Mouse (Mus musculus): ENCODE results near the gene Tdrd9. TPM values are rescaled to one million over a fixed set of nuclear protein-coding genes. Genes with fewer than 3 reads are reported as not detected.

The Tdrd9 gene
- total RNA-seq, 4 experiments from 2014 or later = 0.09 to 0.31 TPM; not detected in 2

DNA sequence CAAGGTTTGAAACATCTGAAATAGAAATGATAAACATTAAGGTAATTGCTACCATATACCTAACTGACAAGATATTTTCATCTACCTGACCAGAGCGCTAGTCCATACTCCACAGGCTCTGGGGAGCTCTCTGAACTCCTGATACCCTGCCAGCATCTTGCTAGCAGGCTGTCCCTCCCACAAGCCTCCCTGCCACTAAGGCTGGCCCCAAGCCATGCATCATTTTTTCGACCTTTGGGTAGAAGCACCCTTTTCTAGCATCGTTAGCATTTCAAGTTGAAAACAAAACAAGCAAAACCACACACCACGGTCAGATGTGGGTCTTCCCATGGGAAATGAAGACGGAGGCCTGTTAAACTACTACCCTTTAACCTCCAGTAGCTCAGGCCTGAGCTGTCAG is 8.0 kb upstream of the Tdrd9 start:
- no peak for DNase-seq

- peak; percentile 90 for DNase-seq
These were observed 4.6 kb upstream of the Tdrd9 start, which contains the start of gene Atp5mpl for GRCm38 (mm10) chr12:111966683-111967173. Gene Atp5mpl, minus strand, starts transcription at chr12:111966977.

DNA sequence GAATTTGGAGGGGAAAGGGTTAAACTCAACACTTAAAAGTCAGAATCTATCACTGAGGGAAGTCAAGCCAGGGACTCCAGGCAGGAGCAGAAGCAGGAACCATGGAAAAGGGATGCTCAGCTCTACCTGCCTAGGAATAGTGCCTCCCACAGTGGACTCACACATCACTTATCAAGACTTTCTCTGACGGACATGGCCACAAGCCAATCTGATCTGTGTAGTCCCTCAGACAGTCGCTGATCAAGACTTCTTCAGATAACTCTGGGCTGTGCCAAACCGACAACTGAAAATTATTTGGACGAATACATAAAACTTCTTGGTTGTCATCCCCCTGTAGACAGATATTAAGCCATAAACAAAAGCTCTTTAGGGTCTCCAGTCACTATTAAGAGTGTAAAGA is 1.3 kb upstream of the Tdrd9 start:
- no peak for DNase-seq

GRCm38 (mm10) chr12:111972504-111972903 is 1.1 kb downstream of the Tdrd9 start:
- DNase-seq = no peak

GRCm38 (mm10) chr12:111974578-111974977 is 3.2 kb downstream of the Tdrd9 start:
- no peak for DNase-seq

- DNase-seq = no peak
These were observed 5.8 kb downstream of the Tdrd9 start for GRCm38 (mm10) chr12:111977138-111977537.

GRCm38 (mm10) chr12:111978274-111978673 is 6.9 kb downstream of the Tdrd9 start:
- DNase-seq = no peak

DNA sequence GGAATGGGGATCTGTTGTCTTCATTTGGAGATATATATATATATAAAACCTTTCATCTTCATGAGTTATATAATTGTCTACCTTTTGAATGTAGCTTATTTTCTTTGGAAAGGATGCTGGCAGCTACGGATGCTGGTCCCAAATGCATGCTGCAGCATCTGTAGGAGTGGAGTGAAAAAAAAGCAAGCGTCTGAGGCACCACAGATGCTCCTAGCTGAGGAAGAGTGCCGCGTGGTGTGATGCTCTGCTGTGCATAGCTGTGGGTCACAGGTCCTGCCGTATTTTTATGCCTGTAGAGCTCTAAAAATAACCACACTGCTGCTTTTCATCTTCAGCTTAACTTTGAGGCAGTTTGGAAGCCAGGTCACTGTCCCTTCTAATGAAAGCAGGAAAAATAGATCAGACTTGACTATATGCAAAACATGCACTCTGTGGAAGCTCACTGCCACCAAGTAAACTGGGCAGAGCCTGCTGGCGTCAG is 9.6 kb downstream of the Tdrd9 start, which contains the start of gene Rd3l:
Gene Rd3l, minus strand, starts transcription at position 431 of the 481 bp plus-strand sequence.
- DNase-seq = no peak

- no peak for DNase-seq
These were observed 10.5 kb downstream of the Tdrd9 start for GRCm38 (mm10) chr12:111981831-111982230.

GRCm38 (mm10) chr12:111983165-111983564 is 11.8 kb downstream of the Tdrd9 start:
- no peak for DNase-seq

- peak; percentile 32 for DNase-seq
These were observed 15.4 kb downstream of the Tdrd9 start for GRCm38 (mm10) chr12:111986756-111987155.

- no peak for DNase-seq
These were observed 21.3 kb downstream of the Tdrd9 start for GRCm38 (mm10) chr12:111992626-111993025.

DNA sequence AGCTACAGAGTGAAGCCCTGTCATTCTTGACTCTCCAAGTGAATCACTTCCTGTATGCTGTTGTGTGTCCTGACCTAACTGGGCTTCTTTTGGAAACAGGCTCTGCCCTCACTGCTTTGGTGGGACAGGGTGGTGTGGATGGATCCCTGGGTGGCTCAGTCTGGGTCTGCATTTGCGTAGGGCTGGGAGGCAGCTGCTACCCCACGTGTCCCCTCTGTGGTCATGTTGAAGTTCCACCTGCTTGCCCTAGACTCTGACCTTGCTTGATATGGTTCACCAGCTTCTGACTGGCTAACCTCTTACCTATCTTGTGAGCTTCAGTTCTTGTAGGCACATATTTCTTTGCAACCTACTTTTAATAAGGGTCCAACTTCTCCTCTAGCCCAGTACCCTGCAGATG is 23.8 kb downstream of the Tdrd9 start:
- DNase-seq = no peak

DNA sequence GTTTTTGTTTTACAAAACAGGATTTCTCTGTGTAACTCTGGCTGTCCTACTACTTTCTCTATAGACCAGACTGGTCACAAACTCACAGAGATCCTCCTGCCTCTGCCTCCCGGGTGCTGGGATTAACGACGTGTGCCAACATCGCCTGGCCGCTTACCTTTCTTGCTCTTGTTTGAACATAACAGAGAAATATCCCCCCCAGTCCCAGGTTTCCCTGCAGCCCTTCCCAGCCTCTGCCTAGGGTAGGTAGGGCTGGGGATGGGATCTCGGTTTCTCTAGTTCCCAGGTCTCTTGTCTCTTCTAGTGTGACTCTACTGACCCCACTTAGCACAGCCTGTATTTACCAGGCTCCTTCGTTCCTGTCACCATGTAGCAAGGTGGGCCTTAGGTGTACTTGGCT is 28.4 kb downstream of the Tdrd9 start:
- DNase-seq = no peak

GRCm38 (mm10) chr12:112001223-112001622 is 29.9 kb downstream of the Tdrd9 start:
- DNase-seq = peak; percentile 46

- no peak for DNase-seq
These were observed 41.3 kb downstream of the Tdrd9 start for GRCm38 (mm10) chr12:112012511-112013270.

- DNase-seq = no peak
These were observed 42.0 kb downstream of the Tdrd9 start for GRCm38 (mm10) chr12:112013271-112013801.

GRCm38 (mm10) chr12:112016346-112016745 is 45.0 kb downstream of the Tdrd9 start:
- DNase-seq = no peak

DNA sequence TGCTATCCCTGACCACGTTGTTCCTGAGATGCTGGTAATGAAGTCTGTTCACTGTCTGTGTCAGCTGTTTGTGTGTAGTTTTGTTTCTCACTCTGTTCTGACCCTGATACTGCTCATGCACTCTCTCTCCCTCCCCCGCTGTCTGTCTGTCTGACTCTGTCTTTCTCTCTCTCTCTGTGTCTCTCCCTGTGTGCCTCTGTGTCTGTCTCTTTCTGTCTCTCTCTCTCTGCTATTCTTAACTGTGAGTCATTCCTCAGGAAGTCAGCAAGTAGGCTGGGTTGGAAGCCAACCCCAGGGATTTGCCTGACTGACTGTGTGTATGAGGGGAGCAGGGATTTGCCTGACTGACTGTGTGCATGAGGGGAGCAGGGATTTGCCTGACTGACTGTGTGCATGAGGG is 51.9 kb downstream of the Tdrd9 start:
- DNase-seq = no peak

GRCm38 (mm10) chr12:112024581-112025310 is 53.4 kb downstream of the Tdrd9 start:
- DNase-seq = no peak

DNA sequence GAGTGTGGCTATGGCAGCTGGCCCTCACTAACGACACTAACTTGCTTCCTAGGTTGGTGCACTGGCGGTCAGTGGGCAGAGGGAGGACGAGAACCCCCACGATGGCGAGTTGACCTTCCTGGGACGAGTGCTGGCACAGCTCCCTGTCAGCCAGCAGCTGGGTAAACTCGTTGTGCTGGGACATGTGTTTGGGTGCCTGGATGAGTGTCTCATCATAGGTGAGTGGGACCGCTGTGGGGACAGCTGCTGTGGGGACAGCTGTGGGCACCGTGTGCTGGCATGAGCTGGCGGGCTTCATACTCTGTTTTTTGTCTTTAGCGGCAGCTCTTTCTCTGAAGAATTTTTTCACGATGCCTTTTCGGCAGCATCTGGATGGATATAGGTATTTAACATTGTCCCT is 54.1 kb downstream of the Tdrd9 start:
- no peak for DNase-seq

DNA sequence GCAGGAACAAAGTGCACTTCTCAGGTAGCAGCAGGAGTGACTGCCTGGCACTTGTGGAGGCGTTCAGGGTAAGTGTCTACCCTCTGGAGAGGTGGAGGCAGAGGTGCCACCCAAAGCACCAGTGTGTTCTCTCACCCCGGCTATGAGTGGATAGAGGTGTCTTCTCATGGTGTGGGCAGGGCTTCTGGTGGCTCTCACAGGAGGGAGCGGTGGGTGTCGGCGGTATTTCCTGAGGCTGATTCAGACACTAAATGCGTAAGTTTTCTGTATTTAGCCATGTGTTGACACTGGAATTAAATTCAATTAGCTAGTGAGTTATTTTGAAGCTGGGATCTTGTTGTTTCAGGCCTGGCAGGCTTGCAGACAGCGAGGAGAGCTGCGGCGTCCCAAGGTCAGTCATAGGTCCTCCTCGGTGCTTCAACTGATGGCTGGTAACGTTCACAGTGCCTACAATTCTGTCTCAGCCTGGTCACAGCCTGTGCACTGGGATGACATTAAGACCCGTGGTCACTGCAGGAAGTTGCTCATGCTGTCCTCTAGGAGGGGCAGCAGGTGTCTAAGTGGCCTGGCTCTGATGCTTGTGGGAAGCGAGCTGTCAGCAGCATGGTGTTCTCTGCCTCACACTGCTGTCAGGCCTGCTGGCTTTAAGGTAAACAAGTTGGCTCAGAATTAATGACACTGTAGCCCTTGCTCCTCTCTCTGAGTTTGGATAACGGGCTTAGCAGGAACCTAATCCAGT is 54.7 kb downstream of the Tdrd9 start:
- no peak for DNase-seq
